Mouse (Mus musculus) hindbrain, embryonic 12.5 days (tissue): ENCODE results near the gene Olfr1484. TPM values are rescaled to one million over a fixed set of nuclear protein-coding genes. Genes with fewer than 3 reads are reported as not detected.
"Not testable (repeated sequence)": the region's sequence is repeated elsewhere in the genome, so short reads cannot be mapped to it uniquely, and the experiment has no call there.

ENCODE experiments used
- ATAC-seq: fragments of 200-750 bp; cut with Nextera tagmentation; 2 replicates; pipeline ENCODE4 v1.8.0; 2017; ENCODE audit warnings: moderate TSS enrichment; ENCODE audit not compliant: low FRiP score
- H3K27ac ChIP-seq: fragments of 300-500 bp; sonication (generic); 2 replicates; pipeline ENCODE4 v1.5.1; 2016; ENCODE audit warnings: mild to moderate bottlenecking
- H3K27me3 ChIP-seq: fragments of 300-500 bp; sonication (generic); 2 replicates; pipeline ENCODE4 v1.6.1; 2016; ENCODE audit warnings: mild to moderate bottlenecking
- H3K36me3 ChIP-seq: fragments of 300-500 bp; sonication (generic); 2 replicates; pipeline ENCODE4 v1.6.1; 2016; ENCODE audit warnings: mild to moderate bottlenecking
- H3K4me1 ChIP-seq: fragments of 300-500 bp; sonication (generic); 2 replicates; pipeline ENCODE4 v1.6.1; 2016
- H3K4me2 ChIP-seq: fragments of 300-500 bp; sonication (generic); replicated peaks from 2 replicates; pipeline ENCODE4 v1.6.1; 2016; ENCODE audit warnings: mild to moderate bottlenecking
- H3K4me3 ChIP-seq: fragments of 300-500 bp; sonication (generic); 2 replicates; pipeline ENCODE4 v1.5.1; 2016; ENCODE audit warnings: mild to moderate bottlenecking
- H3K9ac ChIP-seq: fragments of 300-500 bp; sonication (generic); 2 replicates; pipeline ENCODE4 v1.6.1; 2016; ENCODE audit warnings: mild to moderate bottlenecking, moderate library complexity
- H3K9me3 ChIP-seq: fragments of 300-500 bp; sonication (generic); replicated peaks from 2 replicates; pipeline ENCODE4 v1.6.1; 2016; ENCODE audit warnings: mild to moderate bottlenecking
- WGBS: fragments of 180-500 bp; shearing (Covaris S2); methylation state at CpG from one replicate; pipeline ENCODE4 v1.1.7; 2016; 5-methylcytosine and 5-hydroxymethylcytosine counted together
- microRNA-seq: library from miRNA; unstranded; fragments of <30 nt; microRNA quantifications from one replicate; pipeline ENCODE4, GENCODE M21; 2017
- polyA plus RNA-seq: library from polyadenylated mRNA; unstranded; fragments of >200 nt; fragmentation: Nextera tagmentation; extraction: Ambion mirVana; gene quantifications from 2 replicates; pipeline ENCODE4 v1.2.1, GENCODE M21; 2016

The Olfr1484 gene
- polyA plus RNA-seq: not detected in 2 replicates

GRCm38 (mm10) chr19:13583211-13583610, at the start of gene Olfr1484:
Olfr1484 (plus strand) TSS chr19:13583511.
- H3K9me3 ChIP-seq: no peaks in the 10 kb centered on the region
- no peak for ATAC-seq
- no peak within 1 kb of the TSS for H3K27ac ChIP-seq
- H3K9ac ChIP-seq: no peak within 1 kb of the TSS
- H3K4me2 ChIP-seq: no peak within 1 kb of the TSS
- 85% methylated on average over 1 of the region's 1 CpGs for WGBS
- no peaks in the 10 kb centered on the region for H3K4me1 ChIP-seq
- H3K36me3 ChIP-seq: no peaks in the 10 kb centered on the region
- no peak within 1 kb of the TSS for H3K4me3 ChIP-seq
- H3K27me3 ChIP-seq: no peaks in the 10 kb centered on the region

- not testable (repeated sequence) for H3K4me3 ChIP-seq, H3K27ac ChIP-seq, H3K9ac ChIP-seq, H3K36me3 ChIP-seq, ATAC-seq, H3K27me3 ChIP-seq, H3K4me2 ChIP-seq, H3K4me1 ChIP-seq
- WGBS: 94% methylated on average over 2 of the region's 2 CpGs
- peaks cover 10% of the 10 kb centered on the region; the same call in 1 of the 2 replicates for H3K9me3 ChIP-seq
These were observed 33.8 kb downstream of the Olfr1484 start, which contains the start of gene Olfr1487 for GRCm38 (mm10) chr19:13617075-13617474. Olfr1487 (plus strand) TSS chr19:13617375.

- WGBS: 93% methylated on average over 1 of the region's 1 CpGs
- no peak within 1 kb of the TSS for H3K9ac ChIP-seq
- no peak within 1 kb of the TSS for H3K27ac ChIP-seq
- no peak for ATAC-seq
- no peaks in the 10 kb centered on the region for H3K27me3 ChIP-seq
- no peaks in the 10 kb centered on the region for H3K4me1 ChIP-seq
- H3K4me2 ChIP-seq: no peak within 1 kb of the TSS
- H3K4me3 ChIP-seq: no peak within 1 kb of the TSS
- H3K9me3 ChIP-seq: peaks cover 12% of the 10 kb centered on the region; the same call in 1 of the 2 replicates
- H3K36me3 ChIP-seq: no peaks in the 10 kb centered on the region
These were observed 48.0 kb downstream of the Olfr1484 start, which contains the start of gene Olfr1489 for GRCm38 (mm10) chr19:13631321-13631720. Olfr1489 (plus strand) TSS chr19:13631621.

Small RNAs within 50 kb of the gene (microRNA-seq; reads per million reads assigned to microRNA genes)
- not detected for gene Gm22323
- gene Gm23931: not detected

Other genes with a start within 250 kb of the Olfr1484 start
- not detected in 2 replicates for gene Olfr1466, start 244.6 kb upstream of the Olfr1484 start, polyA plus RNA-seq
- gene Olfr1467, start 221.3 kb upstream of the Olfr1484 start, polyA plus RNA-seq: not detected in 2 replicates
- gene Olfr1469, start 175.7 kb upstream of the Olfr1484 start, polyA plus RNA-seq: not detected in 2 replicates
- gene Olfr1471, start 140.1 kb upstream of the Olfr1484 start, polyA plus RNA-seq: not detected in 2 replicates
- gene Olfr1472, start 127.4 kb upstream of the Olfr1484 start, polyA plus RNA-seq: not detected in 2 replicates
- gene Olfr1474, start 113.9 kb upstream of the Olfr1484 start, polyA plus RNA-seq: not detected in 2 replicates
- gene Olfr1475, start 103.3 kb upstream of the Olfr1484 start, polyA plus RNA-seq: not detected in 2 replicates
- not detected in 2 replicates for gene Olfr1477, start 83.0 kb upstream of the Olfr1484 start, polyA plus RNA-seq
- gene Olfr1480, start 55.6 kb upstream of the Olfr1484 start, polyA plus RNA-seq: not detected in 2 replicates
- not detected in 2 replicates for gene Olfr1487, start 33.9 kb downstream of the Olfr1484 start, polyA plus RNA-seq
- not detected in 2 replicates for gene Olfr1489, start 48.1 kb downstream of the Olfr1484 start, polyA plus RNA-seq
- not detected in 2 replicates for gene Olfr1490, start 67.6 kb downstream of the Olfr1484 start, polyA plus RNA-seq
- not detected in 2 replicates for gene Olfr1491, start 113.8 kb downstream of the Olfr1484 start, polyA plus RNA-seq
- not detected in 2 replicates for gene Olfr1493-ps1, start 139.8 kb downstream of the Olfr1484 start, polyA plus RNA-seq
- not detected in 2 replicates for gene Olfr1494, start 156.2 kb downstream of the Olfr1484 start, polyA plus RNA-seq
- not detected in 2 replicates for gene Olfr1495, start 181.1 kb downstream of the Olfr1484 start, polyA plus RNA-seq
- gene Olfr1496, start 194.4 kb downstream of the Olfr1484 start, polyA plus RNA-seq: not detected in 2 replicates
- not detected in 2 replicates for gene Olfr1497, start 214.7 kb downstream of the Olfr1484 start, polyA plus RNA-seq
- gene Olfr1499, start 235.9 kb downstream of the Olfr1484 start, polyA plus RNA-seq: not detected in 2 replicates
- gene Olfr1500, start 247.0 kb downstream of the Olfr1484 start, polyA plus RNA-seq: not detected in 2 replicates